Mouse (Mus musculus): Measurements from ENCODE around the gene Parp1. TPM values are rescaled to one million over a fixed set of nuclear protein-coding genes. Genes with fewer than 3 reads are reported as not detected.

Gene Parp1
- 10 to 100 TPM; 48.2 to 50.1 TPM for total RNA-seq (2023)

GRCm38 (mm10) chr1:180568761-180569452 is at the start of gene Parp1:
Gene Parp1, plus strand, starts transcription at chr1:180568924.

GRCm38 (mm10) chr1:180641137-180641517 is 72.4 kb downstream of the Parp1 start, which contains the start of gene Lin9:
Gene Lin9, plus strand, starts transcription at chr1:180641150.

Other genes starting within 250 kb of the Parp1 start
- 10 to 100 TPM; 43.9 to 49.5 TPM for gene Itpkb, start 238.4 kb upstream of the Parp1 start, total RNA-seq (2023)
- under 1 TPM; 0.07 to 0.11 TPM for gene Stum, start 85.4 kb upstream of the Parp1 start, total RNA-seq (2023)
- gene Lin9, start 72.2 kb downstream of the Parp1 start, total RNA-seq (2023): 10 to 100 TPM; 14.1 to 15.1 TPM
- not detected for gene Mixl1, start 128.1 kb downstream of the Parp1 start, total RNA-seq (2023)
- gene Acbd3, start 157.1 kb downstream of the Parp1 start, total RNA-seq (2023): 10 to 100 TPM; 27.3 to 32.0 TPM
- 1,000 to 10,000 TPM; 1,597 to 1,610 TPM for gene H3f3a, start 245.0 kb downstream of the Parp1 start, total RNA-seq (2023)

Measured in neutrophil, adult 83 days (primary cell).